12 mouse cellular contexts compared by ENCODE assay signal in genomic region chr17:75892156-75892555, GRCm38 (mm10).
"Had no signal": no experiment of that assay in that cellular context is flagged by ENCODE, and none has a peak within 500 bp of the region (broad histone marks: within the 10 kb centered on the region; RNA-seq: fewer than 3 reads in every experiment).

No protein-coding gene starts in this region.

- DNase-seq: gastrocnemius, adult 2 months; gastrocnemius, postnatal 10 days; gastrocnemius, postnatal 25 days; heart, adult 2 months; heart, postnatal 10 days; heart, postnatal 4 days; kidney, adult 18-20 months; kidney, adult 8-10 months; kidney, postnatal 10 days; kidney, postnatal 25 days; kidney, postnatal 4 days; liver had no signal
